Mouse (Mus musculus) neural tube, embryonic 12.5 days (tissue): Measurements from ENCODE around the gene Rnf43. TPM values are rescaled to one million over a fixed set of nuclear protein-coding genes. Genes with fewer than 3 reads are reported as not detected.

Experiments
- ATAC-seq: fragments of 200-750 bp; cut with Nextera tagmentation; 2 replicates; pipeline ENCODE4 v1.8.0; 2017; ENCODE audit warnings: low read depth, mild to moderate bottlenecking, moderate TSS enrichment, moderate library complexity; ENCODE audit not compliant: low FRiP score
- H3K27ac ChIP-seq: fragments of 300-500 bp; sonication (generic); 2 replicates; pipeline ENCODE4 v1.5.1; 2016
- H3K27me3 ChIP-seq: fragments of 300-500 bp; sonication (generic); replicated peaks from 2 replicates; pipeline ENCODE4 v1.6.1; 2016; ENCODE audit warnings: mild to moderate bottlenecking
- H3K36me3 ChIP-seq: fragments of 300-500 bp; sonication (generic); 2 replicates; pipeline ENCODE4 v1.6.1; 2016; ENCODE audit warnings: mild to moderate bottlenecking
- H3K4me1 ChIP-seq: fragments of 300-500 bp; sonication (generic); 2 replicates; pipeline ENCODE4 v1.6.1; 2016
- H3K4me2 ChIP-seq: fragments of 300-500 bp; sonication (generic); replicated peaks from 2 replicates; pipeline ENCODE4 v1.6.1; 2016; ENCODE audit warnings: mild to moderate bottlenecking
- H3K4me3 ChIP-seq: fragments of 300-500 bp; sonication (generic); 2 replicates; pipeline ENCODE4 v1.5.1; 2016
- H3K9ac ChIP-seq: fragments of 300-500 bp; sonication (generic); 2 replicates; pipeline ENCODE4 v1.6.1; 2016; ENCODE audit warnings: mild to moderate bottlenecking
- H3K9me3 ChIP-seq: fragments of 300-500 bp; sonication (generic); 2 replicates; pipeline ENCODE4 v1.6.1; 2016; ENCODE audit warnings: mild to moderate bottlenecking
- WGBS: fragments of 180-500 bp; shearing (Covaris S2); methylation state at CpG from one replicate; pipeline ENCODE4 v1.1.7; 2016; 5-methylcytosine and 5-hydroxymethylcytosine counted together
- polyA plus RNA-seq: library from polyadenylated mRNA; unstranded; fragments of >200 nt; fragmentation: Nextera tagmentation; extraction: Ambion mirVana; gene quantifications from 2 replicates; pipeline ENCODE4 v1.2.1, GENCODE M21; 2016

Gene Rnf43
- polyA plus RNA-seq, 1 experiment from 2014 or later = 0.57 TPM

DNA sequence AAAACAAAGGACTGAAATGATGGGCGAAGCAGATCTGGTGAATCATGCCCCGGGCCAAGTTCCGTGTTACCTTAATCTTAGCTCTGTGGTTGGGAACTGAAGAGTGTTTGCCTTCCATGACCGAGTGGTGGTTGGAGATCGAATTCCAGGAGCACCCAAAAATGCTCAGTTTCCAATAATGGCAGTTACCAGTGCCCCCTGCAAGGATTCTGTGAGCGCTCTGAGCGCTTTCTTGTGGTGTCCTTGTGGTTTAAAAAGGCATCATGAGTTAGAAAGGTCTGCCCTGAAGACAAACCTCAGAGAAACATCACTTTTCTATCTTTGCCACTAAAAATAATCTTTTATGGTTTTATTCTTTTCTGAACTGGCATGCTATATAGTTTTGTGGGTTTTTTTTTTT lies 16.5 kb downstream of the Rnf43 start:
- no peak for ATAC-seq
- Histone ChIP-seq H3K4me1 (no peaks in the 10 kb centered on the region), H3K36me3 (no peaks in the 10 kb centered on the region), H3K27me3 (no peaks in the 10 kb centered on the region), H3K4me2 (no peak overlapping the region), H3K9me3 (no peaks in the 10 kb centered on the region), H3K27ac (no peak overlapping the region), H3K9ac (no peak overlapping the region), H3K4me3 (no peak overlapping the region)
- WGBS = 91% methylated on average over 7 of the region's 7 CpGs

DNA sequence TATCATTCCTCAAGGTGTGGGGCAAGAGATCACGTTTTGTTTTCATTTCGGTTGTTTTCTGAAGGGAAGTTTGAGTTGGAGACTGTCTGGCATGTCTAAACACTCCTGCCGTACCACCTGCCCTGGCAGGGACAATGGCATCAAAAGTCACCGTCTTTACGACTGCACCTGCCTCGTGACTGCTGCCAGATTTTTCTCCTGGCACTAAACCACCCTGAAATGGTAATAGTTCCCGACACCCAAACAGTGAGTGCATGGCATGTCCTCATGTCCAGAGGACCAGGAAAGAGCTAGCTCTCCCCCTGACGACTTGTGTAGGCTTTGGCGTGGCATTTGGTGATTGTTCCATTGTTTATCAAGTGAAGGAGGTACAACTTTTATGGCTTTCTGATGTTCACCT lies 18.3 kb downstream of the Rnf43 start:
- H3K27ac ChIP-seq = no peak overlapping the region
- H3K4me3 ChIP-seq = no peak overlapping the region
- H3K9ac ChIP-seq = no peak overlapping the region
- 84% methylated on average over 9 of the region's 9 CpGs for WGBS
- H3K36me3 ChIP-seq = no peaks in the 10 kb centered on the region
- H3K4me1 ChIP-seq = no peaks in the 10 kb centered on the region
- no peak for ATAC-seq
- no peak overlapping the region for H3K4me2 ChIP-seq
- H3K9me3 ChIP-seq = no peaks in the 10 kb centered on the region
- no peaks in the 10 kb centered on the region for H3K27me3 ChIP-seq

DNA sequence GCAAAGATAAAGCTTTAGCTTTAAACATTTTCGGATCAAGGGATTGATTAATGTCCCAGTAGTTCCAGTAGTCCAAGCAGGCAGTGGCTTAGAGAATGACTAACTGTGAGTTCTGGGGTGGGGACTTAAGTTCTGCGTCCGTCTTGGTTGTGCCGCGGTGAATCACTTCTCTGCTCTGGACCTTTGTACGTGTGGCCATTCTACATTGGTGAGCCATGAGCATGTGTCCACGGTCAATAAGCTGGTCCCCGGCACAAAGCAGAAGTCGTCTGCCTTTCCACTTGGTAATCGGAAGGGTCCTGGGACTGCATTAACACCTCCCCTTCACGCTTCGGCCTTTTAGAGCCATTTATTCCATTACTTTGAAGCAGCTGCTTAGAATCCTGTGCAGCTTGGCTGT lies 19.6 kb downstream of the Rnf43 start:
- H3K4me1 ChIP-seq = no peaks in the 10 kb centered on the region
- H3K27ac ChIP-seq = no peak overlapping the region
- H3K27me3 ChIP-seq = no peaks in the 10 kb centered on the region
- ATAC-seq = no peak
- H3K9me3 ChIP-seq = no peaks in the 10 kb centered on the region
- no peak overlapping the region for H3K9ac ChIP-seq
- no peak overlapping the region for H3K4me2 ChIP-seq
- WGBS = 67% methylated on average over 12 of the region's 12 CpGs
- no peaks in the 10 kb centered on the region for H3K36me3 ChIP-seq
- H3K4me3 ChIP-seq = no peak overlapping the region

DNA sequence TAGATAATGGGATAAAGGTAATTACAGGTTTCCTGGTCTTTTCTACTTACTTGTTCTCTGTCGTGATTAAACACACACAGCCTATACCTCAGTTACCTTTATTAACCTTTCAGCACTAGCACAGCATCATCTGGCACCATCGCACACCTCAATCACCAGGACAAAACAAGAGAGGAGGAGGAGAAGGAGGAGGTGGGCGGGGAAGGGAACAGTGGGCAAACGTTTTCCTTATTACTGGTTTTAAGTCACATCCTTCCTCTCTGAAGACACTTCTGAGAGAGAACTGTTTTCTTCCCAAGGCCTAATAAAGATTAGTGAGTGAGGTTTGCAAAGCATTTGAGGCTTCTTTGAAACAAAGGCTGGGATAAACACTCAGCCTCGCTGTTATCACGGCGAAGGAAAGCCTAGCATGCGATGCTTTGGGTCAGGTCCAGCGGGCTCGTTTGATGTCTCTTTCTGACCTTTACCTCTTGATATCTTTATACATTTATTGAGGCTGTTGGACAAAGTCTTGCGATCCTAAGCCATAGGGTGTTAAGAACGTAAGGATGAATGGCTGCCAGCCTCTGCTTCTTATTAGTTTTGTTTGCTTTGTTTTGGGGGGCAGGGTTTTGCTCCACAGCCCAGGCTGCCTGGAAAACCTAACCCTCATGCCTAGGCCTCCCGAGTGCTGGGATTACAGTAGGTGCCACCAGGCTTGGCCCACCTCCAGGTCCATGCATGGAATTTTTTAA lies 20.5 kb downstream of the Rnf43 start:
- ATAC-seq = no peak
- H3K4me1 ChIP-seq = no peaks in the 10 kb centered on the region
- no peak overlapping the region for H3K4me2 ChIP-seq
- H3K9me3 ChIP-seq = no peaks in the 10 kb centered on the region
- no peaks in the 10 kb centered on the region for H3K36me3 ChIP-seq
- no peak overlapping the region for H3K27ac ChIP-seq
- no peak overlapping the region for H3K9ac ChIP-seq
- no peak overlapping the region for H3K4me3 ChIP-seq
- whole genome bisulfite sequencing = 41% methylated on average over 13 of the region's 13 CpGs
- H3K27me3 ChIP-seq = no peaks in the 10 kb centered on the region

DNA sequence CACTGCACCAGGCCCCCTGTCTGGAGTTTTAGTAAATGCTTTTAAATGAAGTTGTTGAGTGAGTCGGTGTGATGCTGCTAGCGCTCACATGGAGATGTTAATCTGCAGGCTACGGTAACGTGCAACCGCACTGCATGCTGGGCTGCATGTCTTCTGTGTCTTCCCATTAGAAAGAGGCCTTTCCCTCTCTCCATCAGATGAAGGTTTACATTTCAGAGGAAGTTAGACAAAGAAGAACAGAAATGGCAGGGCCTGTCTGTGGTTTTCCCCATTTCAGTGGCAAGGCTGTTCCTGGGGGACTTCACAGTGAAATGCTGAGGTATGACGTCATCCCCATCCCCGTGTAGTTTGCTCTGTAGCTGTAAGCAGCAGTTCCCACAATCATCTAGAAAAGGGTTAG lies 23.9 kb downstream of the Rnf43 start:
- no peak for ATAC-seq
- no peak overlapping the region for H3K4me3 ChIP-seq
- H3K36me3 ChIP-seq = no peaks in the 10 kb centered on the region
- H3K9me3 ChIP-seq = no peaks in the 10 kb centered on the region
- H3K27ac ChIP-seq = no peak overlapping the region
- no peaks in the 10 kb centered on the region for H3K4me1 ChIP-seq
- WGBS = 71% methylated on average over 7 of the region's 7 CpGs
- H3K27me3 ChIP-seq = no peaks in the 10 kb centered on the region
- H3K9ac ChIP-seq = no peak overlapping the region
- no peak overlapping the region for H3K4me2 ChIP-seq

DNA sequence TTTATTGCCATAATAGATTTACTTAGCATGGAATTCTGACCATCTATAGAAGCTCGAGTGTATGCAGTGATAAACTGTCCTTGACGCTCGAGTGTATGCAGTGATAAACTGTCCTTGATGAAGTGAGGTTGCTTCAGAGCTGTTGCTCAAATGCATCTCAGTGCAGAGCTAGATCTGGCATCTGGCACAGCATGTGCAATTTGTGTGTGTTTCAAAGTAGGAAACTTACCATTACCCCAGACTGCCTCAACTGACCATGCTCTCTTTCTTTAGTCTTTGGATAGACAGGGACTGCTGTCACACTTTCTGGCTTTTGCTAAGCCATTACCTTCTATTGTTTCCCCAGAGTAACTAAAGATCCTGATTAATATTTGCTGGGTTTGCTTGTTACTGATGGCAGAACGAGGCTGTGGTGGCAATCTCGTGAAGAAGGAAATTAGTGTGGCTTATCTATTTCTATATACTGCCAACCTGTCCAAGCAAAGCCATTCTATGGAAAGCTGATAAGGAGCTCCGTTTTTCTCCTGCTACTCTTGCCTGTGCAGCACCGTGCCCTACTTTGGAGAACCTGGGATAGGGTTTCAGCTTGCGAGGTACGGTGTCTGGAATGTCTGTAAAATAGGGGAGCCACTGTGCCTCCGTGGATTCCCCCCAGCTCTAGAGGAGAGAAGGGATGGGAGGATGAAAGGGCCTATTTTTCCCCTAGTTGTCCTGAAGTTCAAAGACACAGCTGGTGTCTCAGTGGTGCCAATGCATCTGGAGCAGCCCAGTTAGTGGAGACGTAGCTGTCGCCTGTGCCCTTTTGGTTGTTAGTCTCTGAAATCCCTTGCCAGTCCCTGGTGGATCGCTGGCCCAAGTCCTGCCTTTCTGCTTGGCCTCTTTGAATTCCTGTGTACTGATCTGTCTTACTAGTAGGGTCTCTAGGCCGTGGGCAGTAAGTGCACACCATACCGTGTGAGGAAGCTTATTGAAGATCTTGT lies 25.0 kb downstream of the Rnf43 start:
- ATAC-seq = no peak
- Histone ChIP-seq H3K9me3 (no peaks in the 10 kb centered on the region), H3K4me3 (no peak overlapping the region), H3K4me1 (no peaks in the 10 kb centered on the region), H3K9ac (no peak overlapping the region), H3K27ac (no peak overlapping the region), H3K27me3 (no peaks in the 10 kb centered on the region), H3K36me3 (no peaks in the 10 kb centered on the region), H3K4me2 (no peak overlapping the region)
- 72% methylated on average over 15 of the region's 15 CpGs for WGBS

DNA sequence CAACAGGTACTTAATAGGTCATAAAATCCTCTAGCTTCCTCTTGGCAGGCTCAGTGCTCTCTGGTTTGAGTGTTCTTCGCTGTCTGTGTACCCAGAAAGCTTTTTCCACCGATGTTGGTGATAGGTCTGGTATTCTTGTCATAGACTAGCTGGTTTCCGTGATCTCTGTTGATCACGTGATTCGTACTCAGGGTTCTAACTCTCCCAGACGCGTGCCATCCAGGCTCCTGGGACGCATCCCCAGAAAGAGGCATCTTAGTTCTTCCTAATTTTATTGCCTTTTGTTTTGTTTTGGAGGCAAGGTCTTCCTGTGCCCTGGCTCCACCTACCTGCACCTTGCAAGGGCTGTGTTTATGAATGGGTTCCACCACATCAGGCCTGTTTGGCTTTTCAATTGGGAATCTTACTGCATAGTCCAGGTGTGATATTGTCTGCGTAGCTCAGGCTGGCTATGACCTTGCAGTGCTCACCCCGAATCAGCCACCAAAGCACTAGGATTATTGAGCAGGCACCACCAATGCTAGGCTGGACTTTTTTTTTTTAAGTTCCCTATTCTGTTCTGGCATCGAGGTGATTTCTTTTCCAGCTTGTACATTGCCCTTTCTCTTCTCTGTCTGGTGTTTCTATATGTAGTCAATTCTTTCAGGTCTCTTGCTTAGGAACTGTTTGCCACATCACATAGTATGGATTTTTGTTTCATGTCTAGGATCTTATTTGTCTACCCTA lies 26.1 kb downstream of the Rnf43 start:
- no peak overlapping the region for H3K27ac ChIP-seq
- H3K9ac ChIP-seq = no peak overlapping the region
- no peaks in the 10 kb centered on the region for H3K27me3 ChIP-seq
- no peak for ATAC-seq
- H3K9me3 ChIP-seq = no peaks in the 10 kb centered on the region
- H3K4me1 ChIP-seq = no peaks in the 10 kb centered on the region
- H3K36me3 ChIP-seq = no peaks in the 10 kb centered on the region
- no peak overlapping the region for H3K4me3 ChIP-seq
- WGBS = 79% methylated on average over 11 of the region's 11 CpGs
- no peak overlapping the region for H3K4me2 ChIP-seq

DNA sequence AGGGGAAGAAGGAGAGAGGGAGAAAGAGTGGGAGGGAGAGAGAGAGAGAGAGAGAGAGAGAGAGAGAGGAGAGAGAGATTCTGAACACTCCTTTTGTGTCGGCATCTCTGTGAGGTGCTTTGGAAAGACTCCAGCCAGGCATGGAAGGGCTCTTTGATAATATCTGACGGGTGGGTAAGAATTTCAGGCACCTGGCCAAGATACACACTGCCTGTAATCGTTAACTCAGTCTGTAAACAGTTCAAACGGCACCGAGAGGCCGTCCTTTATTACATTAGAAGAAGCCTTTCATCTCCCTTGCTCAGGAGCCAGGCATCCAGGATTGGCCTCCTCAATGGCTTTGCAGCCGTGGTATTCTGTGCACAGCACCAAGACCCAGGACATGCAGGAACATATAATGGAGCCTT lies 26.9 kb downstream of the Rnf43 start:
- Histone ChIP-seq H3K9ac (no peak overlapping the region), H3K36me3 (no peaks in the 10 kb centered on the region), H3K4me1 (no peaks in the 10 kb centered on the region), H3K4me3 (no peak overlapping the region), H3K4me2 (no peak overlapping the region), H3K27me3 (no peaks in the 10 kb centered on the region), H3K9me3 (no peaks in the 10 kb centered on the region), H3K27ac (no peak overlapping the region)
- WGBS = 15% methylated on average over 7 of the region's 7 CpGs
- ATAC-seq = no peak

DNA sequence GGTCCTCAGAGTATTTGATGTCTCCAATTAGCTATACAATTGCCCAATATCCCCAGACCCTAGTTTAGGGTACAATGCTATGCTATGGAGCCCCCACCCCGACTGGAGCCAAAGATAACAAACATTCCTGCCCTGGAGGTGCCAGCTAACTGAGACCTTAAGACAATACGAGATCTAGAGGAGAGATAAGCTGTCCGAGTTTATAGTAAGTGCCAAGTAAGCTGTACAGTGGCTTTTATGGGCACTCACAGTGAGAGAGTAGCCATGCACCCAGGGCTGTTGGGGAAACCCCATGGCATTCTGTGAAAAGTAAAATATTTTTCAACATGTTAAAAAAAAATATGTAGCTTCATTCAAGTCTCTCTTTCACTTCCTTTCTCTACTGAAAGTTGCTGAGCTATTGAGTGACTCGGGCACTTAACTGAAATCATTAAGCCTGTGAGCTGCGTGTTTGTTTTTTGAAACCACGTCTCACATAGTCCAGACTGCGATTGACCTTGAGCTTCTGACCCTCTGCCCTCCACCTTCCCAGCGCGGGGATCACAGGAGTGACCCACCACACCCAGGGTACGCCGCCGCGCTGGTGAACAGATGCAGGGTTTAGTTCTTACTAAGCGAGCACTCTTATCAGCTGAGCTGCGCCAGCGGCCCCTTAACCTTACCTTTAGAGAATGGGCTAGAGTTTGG lies 27.7 kb downstream of the Rnf43 start:
- Histone ChIP-seq H3K27me3 (no peaks in the 10 kb centered on the region), H3K9ac (no peak overlapping the region), H3K4me1 (no peaks in the 10 kb centered on the region), H3K36me3 (no peaks in the 10 kb centered on the region), H3K27ac (no peak overlapping the region), H3K9me3 (no peaks in the 10 kb centered on the region), H3K4me3 (no peak overlapping the region), H3K4me2 (no peak overlapping the region)
- no peak for ATAC-seq
- 78% methylated on average over 16 of the region's 16 CpGs for WGBS

DNA sequence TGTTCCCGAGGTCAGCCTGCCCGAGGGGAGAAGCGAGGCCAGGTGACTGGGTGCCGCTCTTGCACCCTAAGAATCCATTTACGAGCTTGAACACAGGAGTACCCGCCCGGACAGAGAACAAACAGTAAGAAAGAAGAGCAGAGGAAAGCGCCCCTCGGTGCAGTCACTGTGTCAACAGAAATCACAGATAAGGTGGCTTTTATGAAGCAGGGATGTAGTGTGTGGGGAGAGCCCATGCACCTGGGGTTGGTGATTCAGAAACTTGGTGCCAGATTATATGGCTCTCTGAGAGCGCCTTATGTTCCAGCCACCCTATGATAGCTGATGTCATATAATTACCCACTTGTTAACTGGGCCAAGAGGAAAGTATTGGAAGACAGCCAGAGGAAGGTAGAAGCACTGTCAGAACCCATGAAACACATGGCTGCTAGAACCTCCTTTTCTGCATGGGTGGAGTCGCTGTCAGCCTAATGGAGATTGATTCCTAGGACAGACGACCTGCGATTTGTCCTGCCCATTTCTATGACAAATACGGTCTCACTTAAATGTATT lies 34.7 kb downstream of the Rnf43 start:
- Histone ChIP-seq H3K27ac (no peak overlapping the region), H3K4me1 (no peaks in the 10 kb centered on the region), H3K9ac (no peak overlapping the region), H3K27me3 (no peaks in the 10 kb centered on the region), H3K4me3 (no peak overlapping the region), H3K4me2 (no peak overlapping the region), H3K9me3 (no peaks in the 10 kb centered on the region), H3K36me3 (no peaks in the 10 kb centered on the region)
- no peak for ATAC-seq
- WGBS = 74% methylated on average over 14 of the region's 14 CpGs

DNA sequence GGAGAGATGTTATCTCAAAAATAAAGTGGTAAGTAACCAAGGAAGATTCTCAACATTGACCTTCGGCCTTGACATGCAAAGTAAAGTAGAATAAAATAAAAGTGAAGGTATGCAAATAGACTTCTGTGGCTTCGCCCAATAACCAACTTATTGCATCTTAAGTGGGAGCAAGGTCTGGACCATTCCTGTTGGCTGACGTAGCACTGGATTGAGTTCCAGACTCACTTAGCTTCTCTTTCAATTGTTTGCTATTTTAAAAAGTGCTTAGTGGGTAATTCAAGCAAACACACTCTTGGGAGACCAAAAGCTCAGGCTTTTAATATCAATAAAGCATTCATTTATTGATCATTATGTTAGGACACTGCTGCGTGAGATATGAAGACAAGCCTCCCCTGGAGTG lies 35.6 kb downstream of the Rnf43 start:
- ATAC-seq = no peak
- no peaks in the 10 kb centered on the region for H3K9me3 ChIP-seq
- H3K4me3 ChIP-seq = no peak overlapping the region
- no peaks in the 10 kb centered on the region for H3K27me3 ChIP-seq
- no peaks in the 10 kb centered on the region for H3K36me3 ChIP-seq
- H3K9ac ChIP-seq = no peak overlapping the region
- no peak overlapping the region for H3K4me2 ChIP-seq
- H3K4me1 ChIP-seq = no peaks in the 10 kb centered on the region
- H3K27ac ChIP-seq = no peak overlapping the region
- WGBS = 92% methylated on average over 4 of the region's 4 CpGs
